Mouse (Mus musculus) heart, postnatal 4 days (tissue): ENCODE measurements around the gene Cenpt. TPM values are rescaled to one million over a fixed set of nuclear protein-coding genes. Genes with fewer than 3 reads are reported as not detected.

Source experiments
- DNase-seq: peaks from one replicate; pipeline ENCODE4 v3.0.0; 2021
- total RNA-seq, 2 experiments: library from RNA; stranded (reverse); gene quantifications; 2 replicates each; pipeline ENCODE4 v1.2.3; 2021

Cenpt gene
- total RNA-seq, 2 experiments from 2014 or later = 16.8 to 18.4 TPM

DNA sequence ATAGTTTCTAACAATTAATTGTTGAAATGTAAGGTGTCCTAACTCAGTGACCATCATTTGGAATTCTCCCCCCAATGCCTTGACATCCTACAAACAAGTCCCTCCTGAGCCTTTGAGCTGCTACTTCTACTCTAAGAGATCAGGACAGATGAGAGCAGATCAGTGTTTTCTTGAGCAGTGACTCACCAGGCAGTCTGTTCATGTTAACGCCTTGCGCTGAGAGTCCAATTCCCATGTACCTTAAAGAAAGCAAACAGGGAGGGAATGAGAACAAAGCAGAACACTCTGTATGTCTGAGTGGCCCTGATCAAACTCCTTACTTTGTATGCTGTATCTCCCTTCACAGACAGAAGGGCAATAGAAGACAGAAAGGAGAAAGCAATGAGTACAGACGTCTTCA is 47.7 kb downstream of the Cenpt start:
- DNase-seq = no peak

DNA sequence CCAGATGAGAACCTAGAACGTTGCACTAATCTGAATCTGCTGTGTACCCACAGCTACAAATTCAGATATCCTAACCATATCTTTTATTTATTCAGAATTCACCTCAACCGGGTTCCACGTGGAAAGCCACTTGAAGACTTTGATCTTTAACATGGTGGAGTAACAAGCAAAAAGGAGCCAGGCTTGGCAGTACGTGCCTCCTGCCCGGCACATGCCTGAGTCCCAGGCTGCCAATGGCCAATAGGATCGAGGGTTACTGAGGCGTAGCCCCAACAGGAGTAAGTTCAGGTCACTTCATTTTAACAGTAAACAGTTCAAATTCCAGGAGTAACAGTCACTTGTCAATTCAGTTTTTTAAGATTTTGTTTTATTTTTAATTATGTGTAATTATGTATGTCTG is 48.3 kb downstream of the Cenpt start:
- no peak for DNase-seq

DNA sequence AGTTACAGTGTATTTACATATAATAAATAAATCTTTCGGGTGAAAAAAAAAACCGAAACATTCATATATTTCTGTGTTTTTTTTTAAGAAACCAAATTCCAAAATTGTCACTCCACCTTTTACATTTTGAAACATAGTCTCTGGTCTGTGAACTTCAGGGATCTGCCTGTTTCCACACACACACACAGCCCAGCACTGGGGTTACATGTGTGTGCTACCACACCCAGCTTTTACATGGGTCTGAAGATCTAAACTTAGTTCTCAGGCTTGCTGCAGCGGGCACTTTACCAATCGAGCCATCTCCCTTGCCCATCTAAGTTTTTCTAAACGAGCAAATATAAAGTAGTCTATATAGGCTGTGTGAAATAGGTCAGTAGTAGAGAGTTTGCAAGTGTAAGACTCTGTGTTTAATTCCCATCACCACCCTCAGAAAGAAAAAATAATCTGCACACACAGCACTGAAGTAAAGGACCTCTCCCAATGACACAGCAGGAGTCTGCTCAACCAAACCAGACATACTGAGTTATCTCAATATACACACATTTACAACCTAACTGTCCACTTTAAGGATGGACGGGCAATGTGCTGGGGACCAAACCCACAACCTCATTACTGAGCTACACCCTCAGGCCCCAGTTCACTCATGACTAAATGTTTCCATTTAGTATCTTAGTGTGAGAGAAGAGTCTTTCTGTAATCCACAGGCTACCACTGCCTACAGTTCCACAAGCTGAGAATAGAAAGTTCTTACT is 51.7 kb downstream of the Cenpt start:
- no peak for DNase-seq

DNA sequence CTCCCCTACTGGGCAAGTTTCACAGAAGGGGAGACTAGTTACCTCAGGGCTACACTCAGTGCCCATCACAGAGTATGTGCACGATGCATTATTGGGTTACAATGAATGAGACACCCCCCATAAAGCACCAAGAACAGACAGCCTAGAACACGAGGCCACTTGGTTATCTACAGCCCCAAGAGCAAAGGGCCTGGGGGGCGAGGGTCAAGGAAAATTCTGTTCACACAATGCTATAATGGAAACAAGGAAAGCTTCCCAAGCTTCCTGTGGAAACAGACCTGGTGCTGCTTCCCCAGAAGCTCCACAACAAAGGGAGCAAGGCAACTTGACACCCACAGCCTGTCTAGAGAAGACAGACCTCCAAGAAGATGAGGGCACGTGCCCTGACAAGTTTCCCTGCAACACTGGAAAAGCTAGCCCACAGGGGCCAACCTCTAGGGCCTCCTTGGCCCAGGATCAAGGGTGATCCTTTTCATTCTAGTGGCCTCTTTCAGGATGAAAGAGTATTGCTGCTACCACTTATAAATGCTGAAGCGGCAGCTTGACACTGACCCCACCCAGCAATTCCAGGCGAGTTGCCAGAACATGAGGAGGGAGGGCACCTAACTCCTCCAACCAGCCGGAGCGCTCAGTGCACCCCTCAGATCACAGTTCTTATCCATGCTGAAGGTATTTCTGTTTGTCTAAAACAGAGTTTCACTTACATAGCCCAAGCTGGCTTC is 53.8 kb downstream of the Cenpt start:
- peak; percentile 89 for DNase-seq

- no peak for DNase-seq
Measured at GRCm38 (mm10) chr8:105798408-105798807, 54.7 kb downstream of the Cenpt start.

GRCm38 (mm10) chr8:105795785-105796184 is 57.3 kb downstream of the Cenpt start:
- no peak for DNase-seq

Other genes with a start within 250 kb of the Cenpt start
- 10 to 100 TPM; 51.1 to 51.5 TPM for gene Ripor1, start 248.0 kb downstream of the Cenpt start, total RNA-seq
- gene Ctcf, start 216.7 kb downstream of the Cenpt start, total RNA-seq = 10 to 100 TPM; 59.1 to 63.2 TPM
- not detected for gene Agrp, start 215.9 kb downstream of the Cenpt start, total RNA-seq
- under 1 TPM; 0.41 TPM for gene Carmil2, start 167.0 kb downstream of the Cenpt start, total RNA-seq
- gene Acd, start 152.2 kb downstream of the Cenpt start, total RNA-seq = 10 to 100 TPM; 23.0 to 25.6 TPM
- 1 to 10 TPM; 5.9 to 6.2 TPM for gene Pard6a, start 152.1 kb downstream of the Cenpt start, total RNA-seq
- gene 4933405L10Rik, start 145.6 kb downstream of the Cenpt start, total RNA-seq = not detected
- 1 to 10 TPM; 5.4 to 6.8 TPM for gene Enkd1, start 145.1 kb downstream of the Cenpt start, total RNA-seq
- 1 to 10 TPM; 4.6 to 4.9 TPM for gene Gfod2, start 94.6 kb downstream of the Cenpt start, total RNA-seq
- gene Ranbp10, start 25.9 kb downstream of the Cenpt start, total RNA-seq = 10 to 100 TPM; 22.3 to 23.1 TPM
- gene Tsnaxip1, start 25.5 kb downstream of the Cenpt start, total RNA-seq = not detected
- 10 to 100 TPM; 26.4 to 29.3 TPM for gene Thap11, start 1.9 kb upstream of the Cenpt start, total RNA-seq
- gene Nutf2, start 7.3 kb upstream of the Cenpt start, total RNA-seq = 10 to 100 TPM; 44.7 to 45.7 TPM
- gene Edc4, start 27.6 kb upstream of the Cenpt start, total RNA-seq = 10 to 100 TPM; 34.0 to 34.8 TPM
- not detected for gene Nrn1l, start 40.3 kb upstream of the Cenpt start, total RNA-seq
- gene Pskh1, start 47.2 kb upstream of the Cenpt start, total RNA-seq = 10 to 100 TPM; 21.7 to 24.3 TPM
- gene Ctrl, start 80.6 kb upstream of the Cenpt start, total RNA-seq = under 1 TPM in 1 of 2 experiments, not detected in 1; 0.32 TPM
- 10 to 100 TPM; 85.4 to 94.0 TPM for gene Psmb10, start 85.2 kb upstream of the Cenpt start, total RNA-seq
- 1 to 10 TPM; 1.4 to 1.7 TPM for gene Lcat, start 90.1 kb upstream of the Cenpt start, total RNA-seq
- 10 to 100 TPM; 62.4 to 65.8 TPM for gene Slc12a4, start 112.8 kb upstream of the Cenpt start, total RNA-seq
- gene Dpep3, start 126.2 kb upstream of the Cenpt start, total RNA-seq = not detected
- 10 to 100 TPM in 1 of 2 experiments, 1 to 10 TPM in 1; 9.8 to 10.2 TPM for gene Dus2, start 138.1 kb upstream of the Cenpt start, total RNA-seq
- gene Dpep2nb, start 152.7 kb upstream of the Cenpt start, total RNA-seq = not detected
- 1 to 10 TPM; 8.9 to 9.5 TPM for gene Ddx28, start 158.6 kb upstream of the Cenpt start, total RNA-seq
- gene Nfatc3, start 205.6 kb upstream of the Cenpt start, total RNA-seq = 10 to 100 TPM; 24.2 to 26.4 TPM